Mouse (Mus musculus) heart, postnatal 0 days (tissue): ENCODE data around the gene 0610009B22Rik.

Experiments
- CTCF ChIP-seq: IDR thresholded peaks from 2 replicates; pipeline ENCODE4 v1.5.1; 2016; ENCODE audit warnings: antibody characterized with exemption, control low read depth, low read depth
- EP300 ChIP-seq: IDR thresholded peaks from 2 replicates; pipeline ENCODE4 v1.6.1; 2016; ENCODE audit warnings: antibody characterized with exemption, low read depth

GRCm38 (mm10) chr11:51732883-51733282, 44.2 kb upstream of the 0610009B22Rik start:
- TF ChIP-seq CTCF, result no peak
- TF ChIP-seq EP300, result no peak
